Mouse (Mus musculus): Measurements from ENCODE around the gene Cpsf2.

GRCm38 (mm10) chr12:101975601-101976571 is at the start of gene Cpsf2:
- TF ChIP-seq CTCF (IDR thresholded peaks at IDR 0.05; ENCODE audit: low read depth, low read length) (no peak), TAL1 (conservative IDR thresholded peaks at IDR 0.05; ENCODE audit: low read depth, low read length) (no peak)

Measured in G1E (cell line).